Mouse (Mus musculus): ENCODE results near the gene Plcd3.

- 0 out of 2 replicates have a peak, but pooled peaks have one; percentile 6 for TF ChIP-seq CTCF (IDR thresholded peaks at IDR 0.05; ENCODE audit: low read depth, low read length)
- no peak for TF ChIP-seq POLR2A (IDR thresholded peaks at IDR 0.05; ENCODE audit: extremely low read depth, insufficient read depth, low read length)
Measured at GRCm38 (mm10) chr11:103080323-103081091, 21.0 kb downstream of the Plcd3 start.
